Mouse (Mus musculus) adrenal gland, postnatal 36 days (tissue): Measurements from ENCODE around the gene Coro2b. TPM values are rescaled to one million over a fixed set of nuclear protein-coding genes. Genes with fewer than 3 reads are reported as not detected.

Experiments
- DNase-seq, 2 experiments: peaks; one replicate each; pipeline ENCODE4 v3.0.0; 2021; ENCODE audit warnings: mixed read lengths in 1 of 2
- total RNA-seq, 2 experiments: library from RNA; stranded (reverse); gene quantifications; 2 replicates each; pipeline ENCODE4 v1.2.3; 2021

Gene Coro2b
- total RNA-seq, 2 experiments from 2014 or later = 8.4 to 14.6 TPM

GRCm38 (mm10) chr9:62513492-62514133 is 23.2 kb downstream of the Coro2b start:
- no peak for DNase-seq

GRCm38 (mm10) chr9:62510530-62510936 is 26.3 kb downstream of the Coro2b start:
- no peak for DNase-seq

GRCm38 (mm10) chr9:62509617-62510016 is 27.2 kb downstream of the Coro2b start:
- no peak for DNase-seq

GRCm38 (mm10) chr9:62508740-62509524 is 27.9 kb downstream of the Coro2b start:
- no peak for DNase-seq

- no peak for DNase-seq
Observed at GRCm38 (mm10) chr9:62506467-62507067, 30.3 kb downstream of the Coro2b start.

GRCm38 (mm10) chr9:62504129-62504528 is 32.7 kb downstream of the Coro2b start:
- DNase-seq = no peak

GRCm38 (mm10) chr9:62502361-62502760 is 34.5 kb downstream of the Coro2b start:
- DNase-seq = no peak

- DNase-seq = no peak
Observed at GRCm38 (mm10) chr9:62501566-62501965, 35.3 kb downstream of the Coro2b start.

- DNase-seq = no peak
Observed at GRCm38 (mm10) chr9:62500007-62500406, 36.8 kb downstream of the Coro2b start.

- no peak for DNase-seq
Observed at GRCm38 (mm10) chr9:62498945-62499344, 37.9 kb downstream of the Coro2b start.

GRCm38 (mm10) chr9:62497135-62498092 is 39.4 kb downstream of the Coro2b start:
- DNase-seq = no peak

GRCm38 (mm10) chr9:62492306-62492990 is 44.4 kb downstream of the Coro2b start:
- no peak for DNase-seq

GRCm38 (mm10) chr9:62491611-62492010 is 45.2 kb downstream of the Coro2b start:
- DNase-seq = no peak

- peak; percentile 47 to 65 for DNase-seq
Observed at GRCm38 (mm10) chr9:62491104-62491503, 45.7 kb downstream of the Coro2b start.

GRCm38 (mm10) chr9:62484107-62484506 is 52.7 kb downstream of the Coro2b start:
- DNase-seq = no peak

- DNase-seq = no peak
Observed at GRCm38 (mm10) chr9:62482788-62483187, 54.1 kb downstream of the Coro2b start.

GRCm38 (mm10) chr9:62480898-62481642 is 55.8 kb downstream of the Coro2b start:
- no peak for DNase-seq

- no peak for DNase-seq
Observed at GRCm38 (mm10) chr9:62480149-62480548, 56.7 kb downstream of the Coro2b start.

GRCm38 (mm10) chr9:62476782-62477487 is 59.9 kb downstream of the Coro2b start:
- DNase-seq = peak; percentile 15 to 60

GRCm38 (mm10) chr9:62474206-62474605 is 62.6 kb downstream of the Coro2b start:
- DNase-seq = no peak
